Mouse (Mus musculus): ENCODE measurements at regions not wholly inside any gene's neighbourhood (a gene's known extent, or its start where the extent isn't known, plus 50 kb on each side); places are given as distances from the start of the nearest gene placed in this dataset.
"Not testable (repeated sequence)": the region's sequence is repeated elsewhere in the genome, so short reads cannot be mapped to it uniquely, and the experiment has no call there.

DNA sequence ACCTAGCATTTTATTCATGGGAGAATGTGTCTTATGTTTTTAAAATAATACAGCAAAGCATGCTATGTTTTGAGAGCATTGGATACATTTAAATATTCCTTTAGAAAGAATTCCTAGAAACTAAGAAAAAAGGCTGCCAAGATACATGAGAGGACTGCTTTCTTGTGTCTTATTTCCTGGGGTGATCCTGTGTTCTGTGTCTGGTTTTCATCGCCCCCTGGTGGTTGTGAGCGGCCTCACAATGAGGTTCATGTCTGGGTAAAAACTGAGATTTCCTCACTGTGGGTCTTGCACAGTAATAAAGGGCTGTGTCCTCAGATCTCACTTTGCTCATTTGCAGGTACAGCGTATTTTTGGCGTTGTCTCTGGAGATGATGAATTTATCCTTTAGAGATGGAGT lies 469.2 kb downstream of the Adam6a start:
- not testable (repeated sequence) for DNase-seq

DNA sequence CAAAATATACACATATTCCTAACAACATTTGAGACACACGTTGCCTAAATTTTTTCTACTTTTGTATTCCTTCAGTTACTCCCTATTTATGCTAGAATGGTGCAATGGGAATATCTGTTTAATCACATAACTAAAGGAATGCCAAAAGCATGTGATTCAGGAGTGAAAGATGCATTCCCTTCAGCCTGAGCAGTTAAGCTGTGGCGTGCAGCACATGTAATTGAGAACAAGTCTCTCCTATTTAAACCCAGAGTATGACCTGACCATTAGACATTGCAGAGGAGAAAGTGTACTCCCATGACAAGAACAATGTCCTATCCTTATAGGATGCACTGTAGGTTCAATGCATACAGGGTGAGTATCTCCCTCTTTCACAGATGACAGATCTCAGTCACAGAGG lies 493.3 kb downstream of the Adam6a start:
- not testable (repeated sequence) for DNase-seq

DNA sequence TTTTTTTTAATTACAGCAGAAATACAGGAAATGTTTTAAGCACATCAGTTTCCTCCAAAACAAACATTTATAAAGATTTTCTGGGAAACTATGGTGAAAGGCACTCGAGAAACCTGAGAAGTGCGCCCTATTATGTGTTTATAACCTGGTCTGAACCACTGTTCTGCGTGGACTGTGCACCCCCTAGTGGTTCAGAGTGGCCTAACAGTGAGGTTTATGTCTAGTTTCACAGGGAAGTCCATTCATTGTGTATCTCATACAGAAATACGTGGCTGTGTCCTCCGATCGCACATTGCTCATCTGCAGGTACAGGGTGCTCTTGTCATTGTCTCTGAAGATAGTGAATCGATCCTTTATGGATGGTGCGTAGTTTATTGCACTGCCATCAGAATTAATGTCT lies 504.3 kb downstream of the Adam6a start:
- DNase-seq = not testable (repeated sequence)

DNA sequence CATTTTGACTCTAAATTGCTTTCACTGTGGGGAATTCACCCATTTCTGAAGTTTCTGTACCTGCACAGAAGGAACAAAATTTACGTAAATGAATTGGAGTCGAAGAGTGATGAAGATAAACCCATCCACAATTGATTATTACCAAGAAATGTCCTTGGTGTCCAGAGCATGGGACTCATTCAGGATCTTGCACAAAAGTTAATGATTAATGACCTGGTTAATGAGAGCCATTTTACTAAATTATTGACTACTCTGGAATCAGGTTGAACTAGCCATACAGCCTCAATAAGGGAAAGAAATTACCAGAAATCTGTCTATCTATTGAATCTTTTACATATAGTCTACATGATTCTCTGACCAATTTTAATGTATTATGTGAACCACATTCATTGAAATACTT lies 509.6 kb downstream of the Adam6a start:
- no peak for DNase-seq

DNA sequence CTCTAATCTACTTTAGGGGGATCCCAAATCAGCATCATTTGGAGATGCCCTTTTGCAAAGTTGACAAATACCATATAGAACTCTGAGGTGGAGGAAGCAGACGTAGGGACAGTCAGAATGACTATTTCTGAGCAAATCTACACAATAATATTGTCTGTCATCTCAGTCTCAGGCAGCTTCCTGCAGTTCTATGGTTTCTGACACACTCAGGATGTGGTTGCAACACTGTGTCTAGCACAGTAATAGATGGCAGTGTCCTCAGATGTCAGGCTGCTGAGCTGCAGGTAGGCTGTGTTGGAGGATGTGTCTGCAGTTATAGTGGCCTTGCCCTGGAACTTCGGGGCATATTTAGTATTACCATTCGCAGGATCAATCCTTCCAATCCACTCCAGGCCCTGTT lies 515.9 kb downstream of the Adam6a start:
- no peak for DNase-seq

DNA sequence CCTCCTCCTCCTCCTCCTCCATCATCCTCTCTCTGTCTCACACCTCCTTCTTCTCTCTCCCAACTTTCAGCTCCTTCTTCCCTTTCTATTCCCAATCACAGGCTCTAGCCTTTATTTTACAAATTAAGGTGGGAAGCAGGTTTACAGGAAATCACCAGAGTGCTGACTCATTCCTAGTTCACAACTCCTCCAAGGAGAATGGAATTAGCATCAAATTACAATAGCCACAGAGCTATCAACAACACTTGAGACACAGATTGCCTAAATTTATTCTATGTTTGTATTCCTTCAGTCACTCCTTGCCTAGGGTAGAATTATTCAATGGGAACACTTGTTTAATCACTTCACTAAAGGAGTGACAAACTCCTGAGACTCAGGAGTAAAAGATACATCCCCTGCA lies 523.5 kb downstream of the Adam6a start:
- DNase-seq = no peak

DNA sequence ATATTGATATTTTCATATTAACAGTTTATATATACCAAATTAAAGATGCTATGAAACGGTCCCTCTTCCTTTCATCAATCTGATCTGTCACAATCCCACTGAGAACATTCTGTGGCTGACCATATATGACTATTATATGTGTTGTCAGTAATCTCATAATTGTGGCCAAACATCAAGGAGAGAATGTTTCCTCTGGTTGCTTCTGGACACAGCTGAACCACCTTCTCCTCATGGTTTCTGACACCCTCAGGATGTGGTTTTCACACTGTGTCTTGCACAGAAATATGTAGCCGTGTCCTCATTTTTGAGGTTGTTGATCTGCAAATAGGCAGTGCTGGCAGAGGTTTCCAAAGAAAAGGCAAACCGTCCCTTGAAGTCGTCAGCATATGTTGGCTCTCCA lies 565.0 kb downstream of the Adam6a start:
- not testable (repeated sequence) for DNase-seq

DNA sequence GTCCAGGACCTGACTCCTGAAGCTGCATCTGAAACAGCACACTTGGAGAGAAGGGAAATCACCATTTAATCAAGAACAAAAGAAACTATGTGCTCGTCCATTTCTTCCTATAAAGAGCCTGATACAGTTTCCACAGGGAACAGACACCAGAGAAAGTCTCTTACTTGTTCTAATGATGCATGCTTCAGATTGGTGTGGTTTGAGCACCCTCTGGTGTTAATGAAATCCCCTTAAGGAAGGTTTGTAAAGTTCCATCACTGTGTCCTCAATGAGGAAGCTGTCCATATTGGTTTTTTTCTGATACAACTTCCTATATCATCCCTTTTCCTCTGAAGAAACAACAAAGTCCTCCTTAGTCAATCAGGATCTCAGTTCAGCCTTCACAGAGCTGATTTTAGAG lies 591.2 kb downstream of the Adam6a start:
- no peak for DNase-seq

DNA sequence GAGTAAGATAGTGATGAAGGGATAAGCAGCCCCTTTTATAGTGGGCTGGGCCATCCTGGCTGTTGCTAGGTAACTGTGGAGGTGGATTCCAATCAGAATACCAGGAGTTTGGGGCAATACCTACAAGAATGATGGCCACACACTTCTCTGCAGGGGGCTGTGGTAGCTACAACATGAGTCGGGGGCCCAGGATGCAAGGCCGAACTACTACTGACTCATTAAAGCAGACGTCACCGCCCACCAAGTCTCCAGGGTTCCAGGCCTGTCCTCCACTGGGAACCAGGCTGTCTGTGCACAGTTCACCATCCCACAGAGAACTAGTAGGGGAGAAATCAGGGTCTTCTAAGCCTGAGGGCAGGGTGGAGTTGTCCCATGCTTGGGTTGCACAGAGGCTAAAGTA lies 605.1 kb downstream of the Adam6a start:
- DNase-seq = no peak

DNA sequence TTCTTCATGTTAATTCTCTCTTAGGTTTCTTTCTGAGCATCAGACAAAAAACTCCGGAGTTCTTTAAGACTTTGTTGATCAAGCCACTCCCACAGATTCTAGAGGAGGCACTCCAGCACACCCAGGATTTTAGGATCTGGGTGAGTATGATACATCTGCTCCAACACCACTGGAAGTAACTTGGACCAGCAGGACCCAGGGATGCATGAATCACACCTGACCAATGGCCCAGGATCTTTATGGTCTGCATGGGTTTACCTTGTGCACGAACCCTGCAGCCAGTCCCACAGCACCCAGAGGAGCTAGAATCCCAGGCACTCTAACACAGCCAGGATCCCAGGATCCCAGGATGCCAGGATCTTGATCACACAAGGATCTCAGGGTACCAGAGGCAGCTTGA lies 628.6 kb downstream of the Adam6a start:
- no peak for DNase-seq

DNA sequence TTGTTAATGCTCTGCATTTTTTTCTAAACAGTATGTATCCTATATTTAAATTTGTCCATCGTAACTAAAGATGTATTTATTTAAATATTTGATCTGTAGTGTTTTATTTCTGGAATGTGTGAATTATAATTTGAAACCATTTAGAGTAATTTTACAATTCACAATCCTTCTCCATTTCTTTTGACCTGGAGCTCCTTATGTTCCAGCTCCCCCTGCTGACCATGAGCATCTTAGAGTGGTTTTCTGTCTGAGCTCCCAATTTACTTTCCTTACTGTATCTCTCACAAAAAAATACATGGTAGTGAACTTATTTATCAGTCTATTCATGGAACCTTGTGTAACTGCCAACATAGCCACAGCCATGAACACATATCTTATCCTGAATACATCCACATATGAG lies 655.8 kb downstream of the Adam6a start:
- DNase-seq = no peak

DNA sequence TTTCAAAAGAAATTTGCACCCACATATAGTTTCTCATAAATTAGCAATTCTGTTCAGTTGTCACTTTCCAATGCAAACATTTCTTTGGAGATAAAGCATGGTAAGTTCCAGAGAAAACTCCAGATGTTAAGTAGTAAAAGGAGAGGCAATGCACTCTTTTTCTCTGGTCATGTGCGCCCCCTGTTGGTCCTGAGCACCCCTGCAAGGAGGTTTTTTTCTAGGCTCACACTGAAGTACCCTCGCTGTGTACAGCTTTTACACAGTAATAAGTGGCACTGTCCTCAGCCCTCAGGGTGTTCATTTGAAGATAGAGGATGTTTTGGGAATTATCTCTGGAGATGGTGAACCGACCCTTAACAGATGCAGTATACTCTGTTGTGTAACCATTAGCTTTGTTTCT lies 678.8 kb downstream of the Adam6a start:
- DNase-seq = no peak

Measured in layer of hippocampus, adult 9-11 months (tissue).